8 mouse cellular contexts compared by ENCODE assay signal in genomic region chr4:121040897-121041671, GRCm38 (mm10). TPM values are rescaled to one million over a fixed set of nuclear protein-coding genes. Genes with fewer than 3 reads are reported as not detected.
A peak's percentile ranks its signal among the peaks of the same experiment; 100 is the strongest.
DNase-seq lines count a peak whose midpoint lies in the region; ATAC-seq and TF ChIP-seq lines count a peak whose summit lies in the region.

No protein-coding gene starts in this region.

- no peak for TF ChIP-seq EP300 in liver, embryonic 14.5 days (IDR thresholded peaks at IDR 0.05; ENCODE audit: low read depth)

- TF ChIP-seq CTCF in bone marrow, adult 2 months (IDR thresholded peaks at IDR 0.05; ENCODE audit: control insufficient read depth, insufficient read depth, low read length), result peak; percentile 77
- peak; percentile 83 for TF ChIP-seq CTCF in liver, embryonic 14.5 days (IDR thresholded peaks at IDR 0.05; ENCODE audit: low read depth)

- H3K36me3 ChIP-seq in embryonic facial prominence, embryonic 14.5 days (ENCODE audit: control insufficient read depth, insufficient read depth, low read length), result 0 out of 2 replicates have a peak, but pooled peaks cover 8% of the 10 kb centered on the region
- no peaks in the 10 kb centered on the region for H3K36me3 ChIP-seq in heart, embryonic 14.5 days (ENCODE audit: control insufficient read depth, insufficient read depth, low read length)
- no peaks in the 10 kb centered on the region for H3K36me3 ChIP-seq in liver, embryonic 14.5 days (replicated peaks; ENCODE audit: control insufficient read depth, insufficient read depth, low read depth)
- H3K36me3 ChIP-seq in neural tube, embryonic 11.5 days (ENCODE audit: control insufficient read depth, insufficient read depth, low read length), result no peaks in the 10 kb centered on the region
- H3K36me3 ChIP-seq in stomach, embryonic 16.5 days (ENCODE audit: control insufficient read depth, insufficient read depth, low read length), result no peaks in the 10 kb centered on the region

- H3K9ac ChIP-seq in embryonic facial prominence, embryonic 14.5 days (ENCODE audit: low read depth, low read length), result peak overlapping the region; percentile 22
- peak overlapping the region; percentile 55 for H3K9ac ChIP-seq in heart, embryonic 14.5 days (ENCODE audit: low read length)
- H3K9ac ChIP-seq in liver, embryonic 14.5 days (replicated peaks), result no peak overlapping the region
- H3K9ac ChIP-seq in neural tube, embryonic 11.5 days (ENCODE audit: low read length), result peak overlapping the region; percentile 27; the same call in 1 of the 2 replicates
- peak overlapping the region; percentile 54 for H3K9ac ChIP-seq in stomach, embryonic 16.5 days (ENCODE audit: low read length)

- H3K9me3 ChIP-seq in embryonic facial prominence, embryonic 14.5 days (ENCODE audit: control insufficient read depth, low read length), result no peaks in the 10 kb centered on the region
- H3K9me3 ChIP-seq in heart, embryonic 14.5 days (ENCODE audit: control insufficient read depth, low read length), result no peaks in the 10 kb centered on the region
- no peaks in the 10 kb centered on the region for H3K9me3 ChIP-seq in liver, embryonic 14.5 days (ENCODE audit: control insufficient read depth, low read length)
- no peaks in the 10 kb centered on the region for H3K9me3 ChIP-seq in neural tube, embryonic 11.5 days (ENCODE audit: control insufficient read depth, low read length)
- no peaks in the 10 kb centered on the region for H3K9me3 ChIP-seq in stomach, embryonic 16.5 days (replicated peaks; ENCODE audit: control insufficient read depth, low read length)

- TF ChIP-seq POLR2A in bone marrow, adult 2 months (IDR thresholded peaks at IDR 0.05; ENCODE audit: borderline replicate concordance, control insufficient read depth, low read depth, low read length), result peak; percentile 25; the same call in 1 of the 2 replicates

- ATAC-seq in CD4-positive, CD25-positive, alpha-beta regulatory T cell, adult 4 months, result peak; percentile 76
- ATAC-seq in embryonic facial prominence, embryonic 14.5 days (ENCODE audit: low read depth), result peak; percentile 79
- 0 out of 2 replicates have a peak, but pooled peaks have one; percentile 61 for ATAC-seq in heart, embryonic 14.5 days (ENCODE audit: insufficient number of reproducible peaks, insufficient read depth, low FRiP score, low read depth)
- ATAC-seq in liver, embryonic 14.5 days (ENCODE audit: insufficient read depth), result 0 out of 2 replicates have a peak, but pooled peaks have one; percentile 23
- peak; percentile 70 for ATAC-seq in neural tube, embryonic 11.5 days (ENCODE audit: insufficient read depth, low FRiP score, low TSS enrichment)
- ATAC-seq in stomach, embryonic 16.5 days (ENCODE audit: insufficient read depth, low FRiP score), result peak; percentile 77

- no peak overlapping the region for H3K27ac ChIP-seq in bone marrow, adult 2 months (ENCODE audit: control insufficient read depth, insufficient read depth, low read depth, low read length, poor library complexity)
- H3K27ac ChIP-seq in embryonic facial prominence, embryonic 14.5 days (replicated peaks; ENCODE audit: low read depth, low read length), result peak overlapping the region; percentile 72
- H3K27ac ChIP-seq in heart, embryonic 14.5 days (replicated peaks in 1 of 2; ENCODE audit: control insufficient read depth in 1 of 2, insufficient read depth in 1 of 2, low read depth in 2 of 2, low read length in 2 of 2), result peak overlapping the region; percentile 59 to 85
- no peak overlapping the region for H3K27ac ChIP-seq in liver, embryonic 14.5 days
- H3K27ac ChIP-seq in neural tube, embryonic 11.5 days (ENCODE audit: low read depth, low read length), result peak overlapping the region; percentile 36; the same call in 1 of the 2 replicates
- peak overlapping the region; percentile 77 for H3K27ac ChIP-seq in stomach, embryonic 16.5 days (ENCODE audit: low read length)

- peak; percentile 88 for DNase-seq in embryonic facial prominence, embryonic 14.5 days (ENCODE audit: low spot score)
- DNase-seq in kidney, postnatal 14 days, result peak; percentile 60
- DNase-seq in liver, embryonic 14.5 days (ENCODE audit: low read depth in 3 of 3, low spot score in 3 of 3), result peak in 1 of 3 experiments; percentile 36
- peak; percentile 77 for DNase-seq in neural tube, embryonic 11.5 days (ENCODE audit: low spot score)

- 27% methylated on average over 18 of the region's 18 CpGs for whole genome bisulfite sequencing in bone marrow, adult 2 months
- WGBS in embryonic facial prominence, embryonic 14.5 days, result 6% methylated on average over 18 of the region's 18 CpGs
- WGBS in heart, embryonic 14.5 days, result 8% methylated on average over 18 of the region's 18 CpGs
- 25% methylated on average over 18 of the region's 18 CpGs for WGBS in liver, embryonic 14.5 days (ENCODE audit: insufficient replicate concordance)
- 8% methylated on average over 18 of the region's 18 CpGs for WGBS in neural tube, embryonic 11.5 days
- WGBS in stomach, embryonic 16.5 days, result 9% methylated on average over 18 of the region's 18 CpGs

- peak overlapping the region; percentile 75 for H3K4me2 ChIP-seq in embryonic facial prominence, embryonic 14.5 days (ENCODE audit: low read depth, low read length)
- peak overlapping the region; percentile 91 for H3K4me2 ChIP-seq in heart, embryonic 14.5 days (ENCODE audit: low read length)
- H3K4me2 ChIP-seq in liver, embryonic 14.5 days (ENCODE audit: low read depth), result no peak overlapping the region
- no peak overlapping the region; the same call in 1 of the 2 replicates for H3K4me2 ChIP-seq in neural tube, embryonic 11.5 days (ENCODE audit: low read depth)
- peak overlapping the region; percentile 37 for H3K4me2 ChIP-seq in stomach, embryonic 16.5 days (ENCODE audit: low read depth, low read length)

- 0 out of 2 replicates have a peak, but pooled peaks cover 10% of the 10 kb centered on the region for H3K27me3 ChIP-seq in embryonic facial prominence, embryonic 14.5 days (replicated peaks; ENCODE audit: control insufficient read depth, insufficient read depth, low read length)
- H3K27me3 ChIP-seq in heart, embryonic 14.5 days (ENCODE audit: control insufficient read depth, insufficient read depth, low read length), result peaks cover 23% of the 10 kb centered on the region
- H3K27me3 ChIP-seq in liver, embryonic 14.5 days (ENCODE audit: control insufficient read depth, insufficient read depth, low read length), result peaks cover 28% of the 10 kb centered on the region
- H3K27me3 ChIP-seq in neural tube, embryonic 11.5 days (ENCODE audit: control insufficient read depth, insufficient read depth, low read length), result peaks cover 12% of the 10 kb centered on the region
- peaks cover 10% of the 10 kb centered on the region; the same call in 1 of the 2 replicates for H3K27me3 ChIP-seq in stomach, embryonic 16.5 days (ENCODE audit: control insufficient read depth, insufficient read depth, low read length)

- H3K4me3 ChIP-seq in bone marrow, adult 2 months (replicated peaks; ENCODE audit: control insufficient read depth, low read depth, low read length), result no peak overlapping the region
- H3K4me3 ChIP-seq in embryonic facial prominence, embryonic 14.5 days (ENCODE audit: low read depth, low read length), result peak overlapping the region; percentile 52
- peak overlapping the region in 1 of 2 experiments; percentile 12; a peak in 1 of 4 replicates for H3K4me3 ChIP-seq in heart, embryonic 14.5 days (ENCODE audit: control insufficient read depth in 1 of 2, insufficient read depth in 1 of 2, low read depth in 1 of 2, low read length in 2 of 2)
- no peak overlapping the region for H3K4me3 ChIP-seq in liver, embryonic 14.5 days (ENCODE audit: insufficient read depth in 1 of 2, low read depth in 2 of 2, low read length in 2 of 2)
- H3K4me3 ChIP-seq in neural tube, embryonic 11.5 days (ENCODE audit: low read depth, low read length), result no peak overlapping the region
- H3K4me3 ChIP-seq in stomach, embryonic 16.5 days (replicated peaks; ENCODE audit: low read length), result peak overlapping the region; percentile 13; the same call in 1 of the 2 replicates

- H3K4me1 ChIP-seq in bone marrow, adult 2 months (ENCODE audit: control insufficient read depth, insufficient read depth, low read length), result no peaks in the 10 kb centered on the region; the same call in 1 of the 2 replicates
- peaks cover 14% of the 10 kb centered on the region for H3K4me1 ChIP-seq in embryonic facial prominence, embryonic 14.5 days (ENCODE audit: control insufficient read depth, insufficient read depth, low read length)
- peaks cover 12 to 24% of the 10 kb centered on the region in 2 experiments for H3K4me1 ChIP-seq in heart, embryonic 14.5 days (ENCODE audit: control insufficient read depth in 2 of 2, insufficient read depth in 2 of 2, low read length in 2 of 2)
- no peaks in the 10 kb centered on the region for H3K4me1 ChIP-seq in liver, embryonic 14.5 days (replicated peaks; ENCODE audit: control insufficient read depth in 2 of 2, insufficient read depth in 2 of 2, low read length in 1 of 2)
- peaks cover 16% of the 10 kb centered on the region for H3K4me1 ChIP-seq in neural tube, embryonic 11.5 days (ENCODE audit: control insufficient read depth, insufficient read depth, low read length)
- peaks cover 13% of the 10 kb centered on the region for H3K4me1 ChIP-seq in stomach, embryonic 16.5 days (ENCODE audit: control insufficient read depth, insufficient read depth, low read length)

RNA-seq across cellular contexts. Expression of gene Col9a2, which starts 1.9 kb away (rescaled TPM):
- polyA plus RNA-seq in CD4-positive, CD25-positive, alpha-beta regulatory T cell, adult 4 months (2017; shearing (Covaris generic)), result not detected
- polyA plus RNA-seq in bone marrow, adult 2 months (2011; ENCODE audit: insufficient read depth, insufficient read length, low replicate concordance, missing spikeins), result not detected in 2 replicates
- polyA plus RNA-seq in embryonic facial prominence, embryonic 14.5 days (2014; fragmentation: Nextera tagmentation; extraction: Ambion mirVana), result 46.4 and 71.1 TPM in 2 replicates
- polyA plus RNA-seq in heart, embryonic 14.5 days (2014; fragmentation: Nextera tagmentation; extraction: Ambion mirVana), result 6.3 and 6.5 TPM in 2 replicates
- polyA plus RNA-seq in liver, embryonic 14.5 days (2012; rRNA removed), result 0.79 and 1.9 TPM in 2 replicates
- 0.83 and 1.1 TPM in 2 replicates for polyA plus RNA-seq in liver, embryonic 14.5 days (2014; fragmentation: Nextera tagmentation; extraction: Ambion mirVana)
- polyA plus RNA-seq in neural tube, embryonic 11.5 days (2014; fragmentation: Nextera tagmentation; extraction: Ambion mirVana), result 8.4 and 8.5 TPM in 2 replicates
- 3.5 and 6.2 TPM in 2 replicates for polyA plus RNA-seq in stomach, embryonic 16.5 days (2015; fragmentation: Nextera tagmentation; extraction: Ambion mirVana)

RNA-seq across cellular contexts. Expression of gene Smap2, which starts 24.0 kb away (rescaled TPM):
- polyA plus RNA-seq in CD4-positive, CD25-positive, alpha-beta regulatory T cell, adult 4 months (2017; shearing (Covaris generic)), result 10 to 100 TPM; 34.0 to 37.4 TPM
- 43.1 and 60.0 TPM in 2 replicates for polyA plus RNA-seq in bone marrow, adult 2 months (2011; ENCODE audit: insufficient read depth, insufficient read length, low replicate concordance, missing spikeins)
- 18.4 and 19.2 TPM in 2 replicates for polyA plus RNA-seq in embryonic facial prominence, embryonic 14.5 days (2014; fragmentation: Nextera tagmentation; extraction: Ambion mirVana)
- polyA plus RNA-seq in heart, embryonic 14.5 days (2014; fragmentation: Nextera tagmentation; extraction: Ambion mirVana), result 13.7 and 14.8 TPM in 2 replicates
- 15.4 and 17.0 TPM in 2 replicates for polyA plus RNA-seq in liver, embryonic 14.5 days (2012; rRNA removed)
- 19.6 and 22.1 TPM in 2 replicates for polyA plus RNA-seq in liver, embryonic 14.5 days (2014; fragmentation: Nextera tagmentation; extraction: Ambion mirVana)
- polyA plus RNA-seq in neural tube, embryonic 11.5 days (2014; fragmentation: Nextera tagmentation; extraction: Ambion mirVana), result 22.5 and 24.7 TPM in 2 replicates
- polyA plus RNA-seq in stomach, embryonic 16.5 days (2015; fragmentation: Nextera tagmentation; extraction: Ambion mirVana), result 8.3 and 10.0 TPM in 2 replicates

RNA-seq across cellular contexts. Expression of gene Zmpste24, which starts 57.0 kb away (rescaled TPM):
- 10 to 100 TPM; 42.8 to 56.3 TPM for polyA plus RNA-seq in CD4-positive, CD25-positive, alpha-beta regulatory T cell, adult 4 months (2017; shearing (Covaris generic))
- 10.6 and 24.8 TPM in 2 replicates for polyA plus RNA-seq in bone marrow, adult 2 months (2011; ENCODE audit: insufficient read depth, insufficient read length, low replicate concordance, missing spikeins)
- polyA plus RNA-seq in embryonic facial prominence, embryonic 14.5 days (2014; fragmentation: Nextera tagmentation; extraction: Ambion mirVana), result 23.9 and 25.9 TPM in 2 replicates
- polyA plus RNA-seq in heart, embryonic 14.5 days (2014; fragmentation: Nextera tagmentation; extraction: Ambion mirVana), result 20.5 and 20.8 TPM in 2 replicates
- polyA plus RNA-seq in liver, embryonic 14.5 days (2012; rRNA removed), result 8.3 and 10.3 TPM in 2 replicates
- polyA plus RNA-seq in liver, embryonic 14.5 days (2014; fragmentation: Nextera tagmentation; extraction: Ambion mirVana), result 15.1 and 15.6 TPM in 2 replicates
- 25.8 and 29.3 TPM in 2 replicates for polyA plus RNA-seq in neural tube, embryonic 11.5 days (2014; fragmentation: Nextera tagmentation; extraction: Ambion mirVana)
- 38.1 and 41.9 TPM in 2 replicates for polyA plus RNA-seq in stomach, embryonic 16.5 days (2015; fragmentation: Nextera tagmentation; extraction: Ambion mirVana)

Comparison
In these comparisons a context has a peak if more than half of its experiments do, and no peak if none do; other contexts are left out.
1. ATAC-seq: peak in every context shown above with its lines; median percentile 79 in embryonic facial prominence, embryonic 14.5 days; 77 in stomach, embryonic 16.5 days; 76 in CD4-positive, CD25-positive, alpha-beta regulatory T cell, adult 4 months; 70 in neural tube, embryonic 11.5 days; 61 in heart, embryonic 14.5 days; 23 in liver, embryonic 14.5 days.
2. H3K27ac ChIP-seq: peak in embryonic facial prominence, embryonic 14.5 days (single experiment), heart, embryonic 14.5 days (2 of 2), neural tube, embryonic 11.5 days (single experiment) and stomach, embryonic 16.5 days (single experiment); none in bone marrow, adult 2 months (single experiment) and liver, embryonic 14.5 days (single experiment).
3. H3K4me3 ChIP-seq: peak in embryonic facial prominence, embryonic 14.5 days (single experiment) and stomach, embryonic 16.5 days (single experiment); none in bone marrow, adult 2 months (single experiment), liver, embryonic 14.5 days (0 of 2) and neural tube, embryonic 11.5 days (single experiment).
4. H3K4me2 ChIP-seq: peak in embryonic facial prominence, embryonic 14.5 days (single experiment), heart, embryonic 14.5 days (single experiment) and stomach, embryonic 16.5 days (single experiment); none in liver, embryonic 14.5 days (single experiment) and neural tube, embryonic 11.5 days (single experiment).